Mouse (Mus musculus) skeletal muscle tissue, adult 2 months (tissue): ENCODE measurements around the gene Gm42957.
A peak's percentile ranks its signal among the peaks of the same experiment; 100 is the strongest.
"Not testable (repeated sequence)": the region's sequence is repeated elsewhere in the genome, so short reads cannot be mapped to it uniquely, and the experiment has no call there.

Experiments used
- DNase-seq: peaks from one replicate; pipeline ENCODE4 v3.0.0-alpha.2; 2012; ENCODE audit warnings: low read depth, low spot score

Gm42957 gene

GRCm38 (mm10) chr3:96634928-96635879 is at the start of gene Gm42957, which contains the start of gene Pex11b:
Gene Gm42957 (plus strand): TSS chr3:96635474.
Gene Pex11b (plus strand): TSS chr3:96635376.
- DNase-seq, result peak; percentile 75

- no peak for DNase-seq
These were observed 44.6 kb upstream of the Gm42957 start for GRCm38 (mm10) chr3:96590657-96591056.

- DNase-seq, result no peak
These were observed 41.9 kb upstream of the Gm42957 start for GRCm38 (mm10) chr3:96593374-96593773.

GRCm38 (mm10) chr3:96593790-96594560 is 41.3 kb upstream of the Gm42957 start, which contains the start of gene Polr3gl:
Gene Polr3gl (minus strand): TSS chr3:96594181.
- DNase-seq, result peak; percentile 88

- no peak for DNase-seq
These were observed 40.4 kb upstream of the Gm42957 start for GRCm38 (mm10) chr3:96594851-96595250.

GRCm38 (mm10) chr3:96595661-96596060 is 39.6 kb upstream of the Gm42957 start:
- DNase-seq, result no peak

GRCm38 (mm10) chr3:96596228-96596707 is 39.0 kb upstream of the Gm42957 start, which contains the start of gene Ankrd34a:
Gene Ankrd34a (plus strand): TSS chr3:96596636.
- no peak for DNase-seq

GRCm38 (mm10) chr3:96596855-96597254 is 38.4 kb upstream of the Gm42957 start:
- no peak for DNase-seq

- no peak for DNase-seq
These were observed 37.8 kb upstream of the Gm42957 start for GRCm38 (mm10) chr3:96597435-96597891.

GRCm38 (mm10) chr3:96598156-96599068 is 36.9 kb upstream of the Gm42957 start:
- no peak for DNase-seq

GRCm38 (mm10) chr3:96599069-96599393 is 36.2 kb upstream of the Gm42957 start:
- no peak for DNase-seq

- DNase-seq, result no peak
These were observed 35.9 kb upstream of the Gm42957 start for GRCm38 (mm10) chr3:96599411-96599810.

GRCm38 (mm10) chr3:96600639-96601250 is 34.5 kb upstream of the Gm42957 start, which contains the start of gene Lix1l:
Gene Lix1l (plus strand): TSS chr3:96601149.
- peak; percentile 92 for DNase-seq

GRCm38 (mm10) chr3:96601251-96601787 is 34.0 kb upstream of the Gm42957 start:
- DNase-seq, result peak; percentile 73

- DNase-seq, result no peak
These were observed 33.2 kb upstream of the Gm42957 start for GRCm38 (mm10) chr3:96601941-96602703.

- no peak for DNase-seq
These were observed 32.6 kb upstream of the Gm42957 start for GRCm38 (mm10) chr3:96602704-96603084.

GRCm38 (mm10) chr3:96603311-96603710 is 32.0 kb upstream of the Gm42957 start:
- DNase-seq, result no peak

- DNase-seq, result not testable (repeated sequence)
These were observed 29.3 kb upstream of the Gm42957 start for GRCm38 (mm10) chr3:96606007-96606406.

GRCm38 (mm10) chr3:96606618-96607017 is 28.7 kb upstream of the Gm42957 start:
- no peak for DNase-seq
